Mouse (Mus musculus) cortical plate, adult 2 months (tissue): ENCODE results near the gene Grm1. TPM values are rescaled to one million over a fixed set of nuclear protein-coding genes. Genes with fewer than 3 reads are reported as not detected.

Source experiments
- H3K27ac ChIP-seq: fragments of 200-500 bp; 2 replicates; pipeline ENCODE4 v1.5.1; 2012; ENCODE audit warnings: low read length, control low read depth, inconsistent platforms; ENCODE audit not compliant: insufficient read depth
- H3K4me1 ChIP-seq: fragments of 200-500 bp; 2 replicates; pipeline ENCODE4 v1.6.1; 2011; ENCODE audit warnings: low read length; ENCODE audit not compliant: control insufficient read depth, insufficient read depth
- H3K4me3 ChIP-seq: fragments of 200-500 bp; 2 replicates; pipeline ENCODE4 v1.5.1; 2011; ENCODE audit warnings: mild to moderate bottlenecking, low read length, control low read depth; ENCODE audit not compliant: insufficient read depth
- CTCF ChIP-seq: fragments of 200-500 bp; IDR thresholded peaks from 2 replicates; pipeline ENCODE4 v1.5.1; 2011; ENCODE audit warnings: mild to moderate bottlenecking, control low read depth, low read length; ENCODE audit not compliant: insufficient read depth; ENCODE audit errors: extremely low read depth
- POLR2A ChIP-seq: fragments of 200-500 bp; IDR thresholded peaks from 2 replicates; pipeline ENCODE4 v1.6.1; 2011; ENCODE audit warnings: mild to moderate bottlenecking, low read length, control low read depth; ENCODE audit not compliant: insufficient read depth; ENCODE audit errors: extremely low read depth
- polyA plus RNA-seq: library from polyadenylated mRNA; depleted of rRNA; stranded (reverse); fragments of >200 nt; gene quantifications from 2 replicates; pipeline ENCODE4 v1.2.3, GENCODE M21; 2012

Grm1 gene
- polyA plus RNA-seq, 1 experiment = 14.4 TPM

- Histone ChIP-seq H3K4me1 (no peaks in the 10 kb centered on the region), H3K27ac (no peak overlapping the region), H3K4me3 (no peak overlapping the region)
- no peak for TF ChIP-seq POLR2A
- TF ChIP-seq CTCF = no peak
Observed at GRCm38 (mm10) chr10:10847376-10848286, 234.5 kb downstream of the Grm1 start.

DNA sequence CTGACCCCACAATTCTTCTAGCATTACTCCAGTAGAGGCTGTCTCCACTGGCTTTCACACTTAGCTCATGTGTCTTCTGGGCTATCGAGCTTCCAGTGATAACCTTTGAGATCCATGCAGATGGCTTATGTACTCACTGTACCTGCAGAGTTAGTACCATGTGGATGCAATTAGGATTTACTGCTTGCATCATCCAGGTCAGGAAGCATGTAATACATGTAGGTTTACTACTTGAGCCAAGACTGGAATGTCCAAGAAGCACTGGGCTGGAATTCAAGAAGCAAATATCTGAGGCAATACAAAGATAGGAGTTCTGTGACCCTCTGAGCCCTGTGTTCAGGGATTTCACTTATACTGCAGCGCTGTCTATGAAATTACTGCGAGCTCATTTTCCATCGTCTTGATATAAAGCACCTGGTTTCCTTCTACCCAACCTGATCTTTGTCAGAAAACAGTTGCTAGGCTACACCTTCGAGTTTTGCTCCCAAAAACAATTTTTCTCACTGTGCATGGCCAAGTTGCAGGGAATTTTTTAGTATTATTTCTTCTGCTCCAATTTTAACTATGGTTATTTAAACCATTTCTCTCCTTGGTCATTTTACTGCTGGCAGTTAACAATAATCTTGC is 237.0 kb downstream of the Grm1 start:
- H3K27ac ChIP-seq = no peak overlapping the region
- H3K4me1 ChIP-seq = no peaks in the 10 kb centered on the region
- no peak overlapping the region for H3K4me3 ChIP-seq
- TF ChIP-seq POLR2A (no peak), CTCF (no peak)

DNA sequence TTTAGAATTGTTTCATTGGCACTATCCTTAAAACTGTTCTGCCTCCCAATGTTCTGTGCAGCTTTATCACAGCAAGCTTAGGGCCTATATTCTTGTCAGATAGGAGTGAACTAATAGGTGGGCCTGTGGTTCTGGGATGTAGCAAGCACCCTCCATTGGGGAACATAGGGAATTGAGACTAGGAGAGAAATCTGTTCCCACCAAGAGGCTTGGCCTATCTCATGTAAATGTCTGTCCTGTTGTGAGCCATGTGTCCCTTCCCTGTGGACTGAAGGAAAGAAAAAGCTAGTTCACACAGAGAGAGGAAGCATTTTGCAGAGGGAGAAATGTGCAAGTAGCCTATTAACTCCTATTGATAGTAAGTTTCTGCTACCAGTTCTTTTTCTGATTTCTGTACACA is 246.8 kb downstream of the Grm1 start:
- H3K4me3 ChIP-seq = no peak overlapping the region
- no peak overlapping the region for H3K27ac ChIP-seq
- H3K4me1 ChIP-seq = peaks cover 2% of the 10 kb centered on the region; the same call in 1 of the 2 replicates
- TF ChIP-seq POLR2A (no peak), CTCF (no peak)

DNA sequence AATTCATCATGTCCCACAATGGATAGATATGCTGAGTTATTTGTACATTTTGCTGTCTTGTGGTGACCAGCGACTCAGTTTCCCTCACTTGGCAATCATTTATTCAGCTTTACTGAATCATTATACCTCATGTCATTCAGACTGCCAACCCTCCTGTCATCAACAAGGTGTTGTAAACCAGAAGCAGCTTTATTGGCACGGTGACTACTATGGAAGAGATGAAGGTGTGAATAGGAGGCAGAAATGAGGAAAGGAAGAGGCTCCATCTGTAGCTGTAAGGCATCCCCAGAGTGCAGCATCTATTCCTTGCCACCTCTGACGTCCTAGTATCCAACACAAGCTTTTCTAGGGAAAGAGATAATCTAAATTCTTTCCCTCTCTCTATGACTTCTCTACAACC is 247.3 kb downstream of the Grm1 start:
- TF ChIP-seq CTCF = no peak
- no peak for TF ChIP-seq POLR2A
- Histone ChIP-seq H3K4me3 (no peak overlapping the region), H3K4me1 (peaks cover 2% of the 10 kb centered on the region; the same call in 1 of the 2 replicates), H3K27ac (no peak overlapping the region)

DNA sequence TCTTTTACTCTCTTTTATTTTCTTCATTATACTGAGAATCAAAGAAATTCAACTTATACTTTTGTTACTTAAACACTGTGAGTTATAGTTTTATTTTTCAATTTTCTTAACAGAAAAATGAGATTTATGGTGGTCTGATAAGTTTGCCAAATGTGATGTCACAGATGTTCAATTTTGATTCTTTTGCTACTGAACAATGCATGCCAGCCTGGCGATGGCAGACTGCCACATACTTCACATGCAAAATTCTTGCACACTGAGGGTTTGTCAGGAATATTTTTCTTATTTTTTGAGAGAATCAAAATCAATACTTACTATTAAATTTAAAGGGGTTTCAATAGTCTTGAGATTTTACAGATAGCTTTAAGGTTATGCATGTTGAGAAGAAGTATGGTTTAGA is 251.0 kb downstream of the Grm1 start:
- no peak overlapping the region for H3K27ac ChIP-seq
- no peak for TF ChIP-seq CTCF
- no peak for TF ChIP-seq POLR2A
- H3K4me3 ChIP-seq = no peak overlapping the region
- peaks cover 2% of the 10 kb centered on the region; the same call in 1 of the 2 replicates for H3K4me1 ChIP-seq

DNA sequence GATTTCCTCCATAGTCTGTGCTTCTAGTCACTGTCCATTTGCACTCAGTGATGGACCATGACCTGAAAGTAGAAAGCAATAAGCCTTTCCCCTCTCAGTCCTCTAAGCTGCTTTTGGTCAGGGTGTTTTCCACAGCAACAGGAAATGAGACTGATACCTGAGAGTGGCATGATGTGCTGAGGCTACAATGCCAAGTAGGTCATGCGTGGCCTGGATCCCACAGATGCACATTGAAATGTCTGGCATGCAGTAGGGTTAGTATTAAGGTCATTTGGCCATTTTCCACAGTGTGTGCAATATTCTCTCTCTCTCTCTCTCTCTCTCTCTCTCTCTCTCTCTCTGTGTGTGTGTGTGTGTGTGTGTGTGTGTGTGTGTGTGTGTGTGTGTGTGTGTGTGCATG is 254.8 kb downstream of the Grm1 start:
- Histone ChIP-seq H3K4me3 (no peak overlapping the region), H3K27ac (no peak overlapping the region), H3K4me1 (no peaks in the 10 kb centered on the region)
- TF ChIP-seq POLR2A (no peak), CTCF (no peak)

DNA sequence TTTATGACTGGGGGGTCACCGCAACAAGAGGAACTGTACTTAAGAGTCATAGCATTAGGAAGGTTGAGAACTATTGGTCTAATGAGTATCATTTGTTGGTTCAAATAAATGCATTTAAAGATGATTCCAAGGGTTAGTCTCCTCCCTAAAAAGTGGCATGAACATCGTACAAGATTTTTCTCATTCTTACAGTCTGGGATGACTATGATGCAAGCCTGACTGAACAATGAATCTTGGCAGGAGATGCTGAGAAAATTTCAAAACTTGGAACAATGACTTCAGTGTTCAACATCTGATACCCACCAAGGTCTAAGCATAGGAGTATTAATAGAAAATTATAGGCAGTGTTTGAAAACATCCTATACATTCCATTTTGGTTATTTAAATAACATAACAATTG is 264.1 kb downstream of the Grm1 start:
- H3K4me3 ChIP-seq = no peak overlapping the region
- H3K4me1 ChIP-seq = no peaks in the 10 kb centered on the region; the same call in 1 of the 2 replicates
- TF ChIP-seq POLR2A (no peak), CTCF (no peak)
- no peak overlapping the region for H3K27ac ChIP-seq

DNA sequence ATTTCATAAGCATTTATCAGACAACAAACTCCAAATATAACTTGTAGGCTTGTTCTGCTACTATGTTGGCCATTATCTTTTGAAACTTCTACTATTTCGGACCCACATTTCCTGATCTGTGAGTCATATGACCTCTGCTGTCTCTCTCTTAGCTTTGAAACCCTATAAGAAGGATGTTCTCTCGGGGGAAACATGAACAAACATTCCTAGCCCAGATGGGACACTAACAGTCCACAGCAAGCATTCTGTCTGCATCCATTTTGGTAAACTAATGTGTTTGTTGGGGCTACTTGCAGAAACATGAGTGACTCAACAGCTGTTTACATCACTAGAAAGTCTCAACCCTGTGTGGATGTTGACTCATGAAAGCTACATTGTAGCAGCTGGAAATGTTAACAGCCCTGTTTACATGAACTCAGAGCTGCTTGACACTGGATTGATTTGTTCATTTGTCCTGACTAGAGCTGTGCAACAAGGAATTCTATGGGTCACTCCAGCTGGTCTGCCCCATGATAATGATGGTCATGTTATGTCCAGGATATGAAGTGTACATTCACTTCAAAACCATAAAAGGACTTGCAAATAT is 267.4 kb downstream of the Grm1 start:
- no peak overlapping the region for H3K27ac ChIP-seq

More for the DNA sequence above, 267.4 kb downstream of the Grm1 start:
- Histone ChIP-seq H3K4me3 (no peak overlapping the region), H3K4me1 (peaks cover 1% of the 10 kb centered on the region; the same call in 1 of the 2 replicates)
- TF ChIP-seq POLR2A (no peak), CTCF (no peak)
